Mouse (Mus musculus): ENCODE measurements around the gene Trp53i11.

Gene Trp53i11

DNA sequence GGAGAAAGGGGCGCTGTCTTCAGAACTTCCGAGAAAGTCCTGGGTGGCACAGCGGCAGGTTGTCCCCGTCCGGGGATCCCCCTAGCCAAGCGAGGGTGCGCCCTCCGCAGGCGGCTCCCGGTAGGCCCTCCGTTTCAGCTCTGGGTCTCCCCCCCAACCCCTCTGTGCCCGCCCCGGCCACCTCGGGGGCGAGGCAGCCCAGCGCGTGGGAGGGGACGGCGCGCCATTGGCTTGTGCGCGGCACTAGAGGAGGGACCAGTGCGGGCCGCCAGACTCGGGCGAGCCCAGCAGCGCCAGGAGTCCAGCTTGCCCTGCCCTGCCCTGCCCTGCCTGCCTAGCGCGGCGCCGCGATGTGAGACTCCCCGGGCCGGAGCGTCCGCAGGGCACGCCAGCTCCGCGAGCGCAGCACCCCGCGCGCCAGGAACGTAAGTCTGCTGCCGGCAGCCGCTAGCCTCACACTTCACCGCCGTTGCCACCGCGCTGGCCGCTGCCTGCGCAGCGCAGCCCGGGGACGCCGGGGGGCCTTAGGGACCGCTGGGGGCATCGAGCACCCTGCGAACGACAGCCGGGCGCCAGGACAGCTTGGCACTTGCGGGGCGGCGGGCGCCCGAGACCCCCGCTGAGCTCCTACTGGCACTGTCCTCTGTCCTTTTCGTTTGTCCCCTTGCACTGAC lies at the start of gene Trp53i11:
Gene Trp53i11 (plus strand): TSS at position 226 of the 674 bp plus-strand sequence.
- DNase-seq, result peak; percentile 93

DNA sequence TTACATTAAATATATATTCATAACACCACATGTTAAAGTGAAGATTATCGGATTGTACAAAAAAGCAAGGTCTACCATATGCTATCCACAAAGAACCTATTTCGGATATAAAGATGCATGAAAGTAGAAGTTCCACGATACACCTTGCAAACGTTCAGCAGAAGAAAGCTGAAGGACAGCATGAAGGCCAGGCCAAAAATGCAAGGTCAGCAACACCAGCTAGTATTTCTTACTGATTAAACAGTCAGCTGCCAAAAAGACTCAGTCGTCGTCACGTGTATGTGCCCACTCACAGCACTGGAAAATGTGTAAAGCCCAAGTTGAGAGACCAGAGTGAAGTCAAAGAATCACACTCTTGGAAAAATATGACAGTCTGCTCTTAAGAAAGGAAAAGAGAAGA lies 47.9 kb upstream of the Trp53i11 start:
- no peak for DNase-seq

DNA sequence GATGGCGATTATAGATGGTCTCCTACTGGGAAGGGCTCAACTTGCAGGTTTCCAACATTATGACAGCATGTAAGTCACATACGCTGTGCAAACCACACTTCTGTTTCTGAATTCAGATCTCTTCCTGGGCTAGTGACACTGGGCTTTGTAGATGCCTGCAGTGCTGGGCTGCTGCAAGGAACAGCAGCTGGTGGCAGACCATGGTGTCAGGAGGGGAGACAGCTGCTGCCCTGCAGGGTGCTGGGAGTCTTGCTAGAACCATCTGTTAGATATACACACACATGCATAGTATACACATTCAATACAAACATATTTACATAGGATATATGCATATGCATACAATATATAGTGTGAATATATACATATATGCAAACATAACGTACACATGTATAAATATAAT lies 46.0 kb upstream of the Trp53i11 start:
- no peak for DNase-seq

DNA sequence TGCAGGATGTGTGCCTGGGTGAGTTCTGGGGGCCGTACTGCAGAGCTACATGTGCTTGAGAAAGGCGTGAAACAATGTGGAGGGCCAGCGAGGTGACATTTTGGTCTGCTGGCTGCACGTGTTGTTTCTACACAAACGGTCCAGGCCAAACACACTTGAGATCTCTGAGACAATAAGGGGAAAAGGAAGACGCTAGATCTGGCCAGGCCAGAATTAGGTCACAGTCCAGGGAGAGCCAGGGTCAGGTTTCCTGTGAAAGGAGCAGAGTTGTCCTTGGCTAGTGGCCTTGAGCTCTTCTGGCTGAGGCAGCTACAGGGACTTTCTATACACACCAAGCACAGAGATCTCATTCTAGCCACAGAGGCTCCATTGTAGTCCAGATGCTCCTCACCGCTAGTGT lies 44.7 kb upstream of the Trp53i11 start:
- peak; percentile 76 for DNase-seq

DNA sequence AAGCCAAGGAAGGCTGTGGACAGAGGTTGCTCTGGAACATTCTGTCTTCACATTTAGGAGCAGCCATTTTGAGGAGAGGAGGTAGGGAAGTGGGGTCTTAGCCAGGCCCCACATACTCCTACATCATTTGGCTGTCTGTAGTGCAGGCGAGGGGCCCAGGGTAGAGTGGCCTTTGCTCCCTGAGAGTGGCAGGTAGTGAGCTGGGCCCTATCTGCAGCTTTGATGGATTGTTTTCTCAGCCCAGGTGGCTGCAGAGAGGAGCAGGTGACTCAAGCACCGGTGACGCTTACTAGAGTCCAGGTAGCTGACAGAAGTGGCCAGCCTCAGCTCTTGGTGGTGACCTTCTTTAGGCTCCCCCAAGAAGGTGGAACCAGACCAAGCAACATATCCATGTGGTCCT lies 43.2 kb upstream of the Trp53i11 start:
- no peak for DNase-seq

DNA sequence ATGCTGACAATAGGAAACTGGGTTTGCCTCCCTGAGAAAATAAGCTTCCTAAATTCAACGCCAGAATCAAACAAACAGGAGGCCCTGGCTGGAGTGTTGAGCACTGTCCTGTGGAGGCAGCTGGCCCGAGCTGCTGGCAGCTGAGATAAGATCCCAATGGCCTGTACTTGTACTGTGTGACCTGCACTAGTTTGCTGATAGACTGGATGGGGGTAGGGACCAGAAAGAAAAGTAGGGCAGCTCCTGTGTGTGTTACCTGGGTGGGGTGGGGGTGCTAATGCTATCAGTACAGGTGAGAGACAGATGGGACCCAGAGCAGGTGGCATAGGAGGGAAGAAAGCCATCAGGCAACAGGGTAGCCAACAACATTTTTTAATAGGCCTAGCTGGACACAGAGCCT lies 37.3 kb upstream of the Trp53i11 start:
- no peak for DNase-seq

DNA sequence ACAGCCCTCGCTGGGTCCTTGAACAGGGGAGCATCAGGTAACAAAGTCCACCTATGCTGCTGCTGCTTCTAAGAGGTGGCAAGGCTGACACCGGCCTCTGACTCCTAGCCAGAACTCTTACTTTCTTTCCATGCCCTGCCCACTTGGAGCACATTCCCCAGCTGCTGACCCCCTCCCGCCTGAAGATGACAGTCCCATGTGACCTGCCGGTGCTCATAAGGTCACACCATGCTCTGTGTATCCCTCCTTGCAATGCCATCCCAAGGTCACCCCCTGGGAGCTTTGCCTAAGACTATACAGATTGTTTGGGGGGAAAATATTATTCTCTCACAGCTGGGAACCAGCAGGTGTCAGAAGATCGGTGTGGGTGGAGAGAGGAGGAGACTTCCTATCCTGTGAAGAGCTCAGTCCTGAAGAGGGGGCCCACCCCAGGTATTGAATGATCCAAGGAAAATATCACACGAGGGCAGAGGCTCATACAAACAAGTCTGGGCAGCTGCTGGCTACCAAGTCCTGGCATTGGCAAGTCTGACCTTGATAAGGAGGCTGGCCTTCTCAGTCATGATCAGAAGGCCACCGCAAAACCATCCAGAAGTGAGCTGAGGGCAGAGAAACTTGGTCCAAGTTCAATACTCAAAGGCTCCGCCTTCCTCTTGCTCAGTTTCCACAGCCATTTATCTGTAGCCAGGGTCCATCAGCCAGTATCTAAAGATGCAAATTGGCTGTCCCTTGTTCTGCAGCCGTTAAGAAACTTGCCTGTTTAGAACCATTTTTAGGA lies 36.5 kb upstream of the Trp53i11 start:
- no peak for DNase-seq

DNA sequence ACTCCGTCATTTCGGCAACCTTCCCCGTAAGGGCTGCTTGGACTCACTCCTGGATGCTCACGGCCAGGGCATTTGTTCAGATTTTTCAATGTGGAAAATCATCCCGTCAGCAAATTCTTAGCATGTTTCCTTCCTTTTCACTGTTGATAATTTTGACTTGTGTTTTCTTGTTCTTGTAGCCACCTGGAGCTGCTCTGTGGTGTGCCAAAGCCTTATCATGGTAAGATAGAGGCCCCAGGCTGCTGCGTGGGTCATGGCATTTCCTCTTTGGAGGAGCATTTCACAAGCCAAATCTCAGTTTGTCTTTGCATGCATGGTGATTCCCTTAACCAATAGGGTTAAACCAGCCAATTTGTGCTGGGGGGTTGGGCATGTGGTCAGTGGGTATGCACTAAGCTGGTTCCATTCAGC lies 35.2 kb upstream of the Trp53i11 start:
- DNase-seq, result no peak

DNA sequence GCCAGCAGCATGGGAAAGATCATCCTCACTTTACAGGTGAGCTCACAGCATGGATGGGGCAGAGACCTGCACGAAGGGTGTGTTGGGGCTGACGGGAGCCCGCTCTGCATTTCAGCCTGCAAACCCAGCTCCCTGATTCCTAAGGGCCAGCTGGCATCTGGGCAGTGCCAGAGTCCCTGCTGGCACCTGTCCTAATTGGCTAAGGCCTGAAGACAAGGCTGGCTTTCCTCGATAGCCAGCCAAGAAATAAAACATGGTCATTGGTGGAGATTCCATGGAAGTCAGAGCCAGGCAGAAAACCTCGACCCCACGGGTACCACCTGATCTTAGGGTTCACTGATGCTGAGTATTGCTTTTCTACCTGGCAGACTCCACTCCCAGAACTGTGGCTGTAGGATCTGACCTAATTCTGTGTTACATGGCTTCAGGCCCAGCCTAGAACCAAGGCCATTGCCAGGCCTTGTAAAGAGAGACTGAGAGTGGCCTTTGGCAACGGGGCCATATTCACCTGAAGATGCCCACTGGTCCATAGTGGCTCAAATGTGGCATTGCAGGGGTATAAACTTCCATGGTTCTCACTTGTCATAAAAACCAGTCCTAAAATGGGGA lies 34.4 kb upstream of the Trp53i11 start:
- DNase-seq, result no peak

DNA sequence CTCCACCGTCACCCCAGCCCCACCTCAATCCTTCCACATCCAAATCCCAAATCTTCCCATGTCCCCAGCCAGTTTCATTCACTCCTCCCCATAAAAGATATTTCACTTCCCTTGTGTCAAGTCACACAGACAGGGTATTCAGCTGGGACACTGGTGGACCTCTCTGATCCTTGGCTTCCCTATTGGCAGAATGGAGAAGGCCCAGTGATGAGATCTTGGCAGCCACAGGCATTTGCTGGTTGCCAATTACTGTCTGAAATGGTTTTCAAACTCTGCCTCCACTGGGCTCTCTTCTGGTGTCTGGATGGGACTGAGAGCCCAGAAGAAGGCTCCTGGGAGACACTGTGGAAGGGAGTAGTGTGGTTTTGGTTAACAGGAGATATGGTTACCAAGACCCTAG lies 33.5 kb upstream of the Trp53i11 start:
- no peak for DNase-seq

DNA sequence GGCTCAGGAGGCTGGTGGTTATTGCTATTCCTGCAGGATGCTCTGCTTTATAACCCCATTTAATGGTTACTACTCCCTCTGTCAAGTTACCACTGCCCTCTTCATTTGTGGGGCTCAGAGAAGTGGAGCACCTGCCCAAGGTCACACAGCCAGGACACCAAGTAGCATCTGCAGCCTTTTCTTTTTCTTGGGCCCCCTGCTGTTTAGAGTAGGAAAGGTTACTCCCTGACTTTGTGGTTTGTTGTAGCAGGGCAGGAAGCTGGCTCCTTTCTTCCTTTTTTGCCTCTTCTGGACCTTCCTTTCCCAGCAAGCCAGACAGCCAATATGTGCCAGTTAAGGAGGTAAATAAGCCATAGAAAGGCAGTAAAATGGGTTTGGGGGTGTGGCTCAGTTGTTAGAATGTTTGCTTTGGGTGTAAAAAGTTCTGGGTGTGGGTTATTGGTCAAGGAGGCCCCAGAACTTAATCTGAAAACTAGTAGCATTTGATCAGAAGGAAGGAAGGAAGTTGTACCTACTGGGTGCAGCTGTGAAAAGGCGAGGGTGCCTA lies 32.8 kb upstream of the Trp53i11 start:
- peak; percentile 24 for DNase-seq

DNA sequence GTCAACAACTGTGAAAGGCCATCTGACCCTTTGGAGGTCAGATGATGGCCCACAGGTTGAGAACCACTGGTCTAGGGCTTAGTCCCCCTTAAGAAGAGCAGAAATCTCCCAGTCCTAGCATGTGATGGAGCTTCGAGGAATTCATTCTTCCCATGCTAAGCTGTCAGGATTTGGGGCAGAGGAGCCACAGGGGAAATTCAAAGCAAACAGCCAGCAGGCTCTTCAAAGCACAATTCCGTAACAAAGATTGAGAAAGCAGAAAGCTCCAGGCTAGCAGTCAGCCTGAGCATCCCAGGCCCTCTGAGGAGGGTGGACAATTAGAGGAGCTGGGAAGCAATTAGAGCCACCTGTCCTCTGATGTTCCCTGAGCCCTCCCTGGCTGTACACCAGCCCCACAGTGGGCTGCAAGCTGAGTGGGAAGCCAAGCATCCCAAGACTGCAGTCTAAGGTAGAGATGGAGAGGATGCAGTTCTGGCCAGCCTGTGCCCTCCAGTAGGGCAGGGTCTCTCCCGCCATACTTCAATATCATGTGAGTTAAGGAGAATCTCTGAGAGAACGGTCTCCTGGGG lies 26.8 kb upstream of the Trp53i11 start:
- DNase-seq, result no peak

DNA sequence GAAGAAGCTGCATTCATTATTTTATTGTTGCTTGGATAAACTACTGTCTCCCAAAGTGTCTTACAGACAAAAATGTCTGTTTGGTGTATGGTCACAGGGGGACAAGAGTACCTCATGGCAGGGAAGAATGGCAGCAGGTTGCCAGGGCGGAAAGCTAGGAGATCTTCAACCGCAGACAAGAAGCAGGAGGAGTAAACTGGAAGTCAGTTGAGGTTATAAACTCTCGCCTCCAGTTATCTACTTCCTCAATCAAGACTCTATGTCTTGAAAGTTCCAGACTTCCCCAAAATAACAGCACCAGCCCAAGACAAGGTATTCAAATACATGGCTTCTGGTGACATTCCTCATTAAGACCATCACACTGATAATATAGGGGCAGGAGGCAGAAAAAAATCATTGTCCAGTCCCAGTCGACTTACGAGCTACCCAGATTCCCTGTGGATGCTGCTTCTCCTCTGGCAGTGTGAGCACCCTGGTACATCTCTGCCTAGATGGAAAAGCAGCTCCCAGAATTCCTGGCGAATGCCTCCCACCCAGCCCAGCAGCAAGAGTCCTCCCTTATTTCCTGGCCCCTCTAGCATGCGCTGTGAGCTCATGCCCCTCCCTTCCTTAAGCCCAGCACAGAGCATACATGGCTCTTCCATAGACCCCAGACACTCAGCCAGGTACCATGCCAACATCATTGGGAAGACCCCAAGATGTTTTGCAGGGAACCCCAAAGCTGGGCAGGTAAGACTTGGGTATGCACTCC lies 25.3 kb upstream of the Trp53i11 start:
- no peak for DNase-seq

DNA sequence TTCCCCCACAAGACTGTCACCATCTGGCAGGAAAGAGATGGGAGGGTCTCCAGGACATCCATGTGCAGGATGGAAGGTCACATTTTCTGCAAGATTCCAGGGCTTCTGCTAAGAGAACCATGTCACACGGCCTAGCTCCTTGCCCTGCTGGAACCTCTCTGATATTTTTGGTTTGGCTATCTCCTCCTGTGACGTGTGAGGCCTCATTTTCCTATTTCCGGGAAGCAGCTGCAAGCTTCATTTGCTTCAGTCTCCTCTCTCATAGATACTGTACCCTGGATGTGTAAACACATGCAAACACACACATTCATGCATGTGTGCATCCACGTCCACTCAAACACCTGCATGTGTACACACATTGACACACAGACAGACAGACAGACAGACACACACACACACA lies 24.6 kb upstream of the Trp53i11 start:
- no peak for DNase-seq

DNA sequence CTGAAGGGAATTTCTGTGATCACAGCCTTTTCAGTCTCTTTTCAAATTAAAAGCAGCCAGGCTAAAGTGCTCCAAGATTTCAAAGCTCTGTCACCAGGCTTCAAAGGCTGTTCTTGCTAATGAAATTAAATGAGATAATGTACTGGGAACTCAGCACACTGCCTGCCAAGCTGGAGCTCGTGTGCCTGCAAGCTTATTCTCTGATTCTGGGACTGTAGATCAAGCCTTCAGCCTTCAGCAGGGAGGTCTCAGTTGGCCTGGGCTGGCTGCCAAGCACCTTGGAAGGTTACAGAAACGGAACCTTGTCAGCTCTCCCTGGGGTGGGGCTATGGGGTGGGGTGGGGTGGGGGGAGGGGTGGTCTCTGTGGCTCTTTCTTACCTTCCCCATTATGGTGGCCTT lies 24.0 kb upstream of the Trp53i11 start:
- peak; percentile 40 for DNase-seq

DNA sequence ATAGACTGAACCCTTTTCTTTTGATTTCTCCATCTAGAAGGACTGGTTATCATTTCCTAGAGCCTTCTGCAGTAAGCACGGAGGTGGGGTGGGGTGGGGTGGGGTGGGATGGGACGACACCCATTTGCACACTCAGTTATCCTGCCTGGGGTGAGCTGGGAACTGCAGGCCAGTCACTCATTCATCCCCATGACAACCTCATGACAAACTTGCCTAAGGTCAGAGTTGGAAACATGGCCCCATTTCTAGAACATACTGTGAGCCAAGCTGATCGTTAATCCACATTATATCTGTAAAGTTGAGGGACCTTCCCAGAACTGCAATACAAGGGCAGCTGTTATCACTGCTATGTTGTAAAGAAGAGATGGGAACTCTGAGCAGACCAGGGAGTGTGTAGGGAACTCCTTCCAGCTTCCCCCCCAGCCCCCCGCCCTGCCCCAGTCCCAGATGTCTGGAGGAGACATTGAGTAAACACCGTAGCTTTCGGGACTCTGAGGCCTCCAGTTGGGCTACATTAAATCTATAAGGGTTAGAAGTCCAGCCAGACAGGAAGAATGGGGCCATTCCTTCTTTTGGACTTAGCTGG lies 23.5 kb upstream of the Trp53i11 start:
- DNase-seq, result no peak

DNA sequence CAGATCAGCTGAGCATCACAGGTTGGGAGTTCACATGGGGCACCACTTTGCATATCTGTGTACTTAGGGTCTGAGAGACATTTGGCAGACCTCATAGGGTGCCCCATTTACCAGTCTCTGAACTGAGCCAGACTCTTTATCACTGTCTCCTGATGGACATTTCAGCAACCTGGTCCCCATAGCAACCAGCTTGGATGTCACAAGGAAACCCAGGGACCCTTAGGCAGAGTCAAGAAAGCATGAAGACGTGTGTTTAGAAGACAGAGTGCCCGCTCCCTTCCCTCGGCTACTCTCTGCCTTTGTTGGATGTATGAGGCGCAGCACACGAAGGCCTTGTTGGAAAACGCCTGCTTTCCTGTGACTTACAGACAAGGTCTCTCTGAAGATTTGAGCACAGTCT lies 21.1 kb upstream of the Trp53i11 start:
- DNase-seq, result no peak

DNA sequence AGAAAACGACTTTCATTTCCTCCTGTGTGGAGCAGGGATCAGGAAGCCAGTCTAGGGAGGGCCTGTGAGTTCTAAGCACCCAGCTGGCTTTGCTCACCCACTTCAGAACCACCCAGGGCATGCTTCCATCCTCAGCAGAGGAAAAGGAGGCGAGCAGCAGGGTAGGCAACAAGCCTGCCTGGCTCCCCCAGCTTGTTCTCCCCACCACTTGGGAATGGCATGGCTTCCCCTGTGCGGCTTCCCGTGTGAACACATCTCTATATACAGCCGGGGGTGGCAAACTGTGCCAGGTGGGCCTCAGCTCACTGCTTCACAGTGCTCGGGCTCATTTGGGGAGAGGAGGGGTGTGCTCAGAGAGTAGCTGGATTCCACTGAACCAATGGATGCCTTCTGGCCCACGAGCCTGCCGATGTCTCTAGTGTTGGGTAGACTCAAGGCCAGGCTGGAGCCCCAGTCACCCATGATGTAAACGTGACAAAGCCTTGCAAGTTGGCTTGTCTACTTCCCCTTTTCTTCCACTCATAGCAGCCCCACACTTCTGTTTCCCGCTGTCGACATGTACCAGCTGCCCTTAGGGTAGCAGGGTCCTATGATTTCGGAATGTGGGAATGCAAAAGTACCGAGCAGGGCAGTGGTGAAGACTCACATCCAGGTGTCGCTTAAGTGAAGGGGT lies 20.5 kb upstream of the Trp53i11 start:
- DNase-seq, result peak; percentile 31

DNA sequence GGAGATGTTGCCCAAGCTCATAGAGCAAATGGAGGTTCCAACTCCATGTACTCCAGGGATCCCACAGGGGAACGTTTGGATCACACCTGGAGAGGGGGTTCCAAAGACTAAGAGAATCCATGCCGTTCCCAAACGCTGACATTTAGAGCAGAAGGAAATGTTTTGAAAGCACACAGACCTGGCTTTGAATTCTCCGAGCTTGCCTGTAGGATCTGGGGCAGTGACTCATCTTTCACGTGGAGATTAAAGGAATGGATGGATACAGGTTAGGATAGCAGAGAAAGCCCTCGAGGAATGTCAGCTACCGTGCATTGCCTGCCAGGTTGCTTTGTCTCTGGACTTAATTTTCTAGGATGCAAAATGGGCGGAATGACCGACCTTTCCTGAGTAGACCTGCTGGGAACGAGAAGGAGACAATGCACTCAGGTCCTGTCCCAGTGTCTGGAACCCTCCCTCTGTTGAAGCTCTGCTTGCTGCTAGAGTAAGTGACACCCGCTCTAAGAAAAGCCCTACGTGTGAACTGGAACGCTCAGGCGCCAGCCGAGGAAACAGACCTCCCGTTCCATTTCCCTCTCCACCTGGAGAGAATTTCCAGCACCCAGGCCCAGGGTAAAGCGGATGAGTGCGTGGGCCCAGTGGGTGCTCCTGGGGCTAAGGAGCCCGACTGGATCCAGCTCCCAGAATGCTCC lies 17.0 kb upstream of the Trp53i11 start:
- DNase-seq, result no peak

DNA sequence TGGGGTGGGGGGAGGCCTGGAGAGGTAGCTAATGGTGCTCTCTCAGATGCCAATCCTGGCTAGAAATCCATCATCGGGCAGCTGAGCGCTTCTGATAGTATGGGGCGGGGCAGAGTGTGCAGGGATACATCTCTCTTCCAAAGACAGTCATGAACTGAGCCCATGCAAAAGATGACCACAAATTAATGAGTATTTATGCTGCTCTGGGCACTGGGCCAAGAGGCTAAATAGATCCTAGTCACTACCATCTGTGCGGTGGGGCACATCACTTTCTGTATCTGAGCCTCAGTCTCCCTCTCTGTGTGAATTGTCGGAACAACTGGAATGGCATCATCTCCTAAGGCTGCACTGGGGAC lies 16.5 kb upstream of the Trp53i11 start:
- DNase-seq, result no peak

DNA sequence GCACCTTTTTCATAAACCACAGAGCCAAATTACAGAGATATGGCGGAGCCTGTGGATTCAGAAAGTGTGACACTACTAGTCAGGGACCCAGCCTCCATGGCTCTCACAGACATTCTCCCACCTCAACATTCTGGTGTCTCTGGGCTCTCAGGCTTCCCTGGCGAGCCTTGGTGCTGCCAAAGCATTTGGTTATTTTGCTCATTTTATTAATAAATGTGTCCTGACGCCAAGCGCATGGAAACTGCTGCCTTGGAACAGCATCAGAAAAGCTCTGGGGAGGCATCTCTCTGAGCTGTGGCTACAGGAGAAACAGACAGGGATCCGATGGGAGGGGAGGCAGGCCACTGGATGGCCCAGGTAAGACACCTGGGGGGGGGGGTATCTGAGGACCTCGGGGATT lies 15.4 kb upstream of the Trp53i11 start:
- no peak for DNase-seq
